Mouse (Mus musculus): ENCODE measurements around the gene Zfp512b. TPM values are rescaled to one million over a fixed set of nuclear protein-coding genes. Genes with fewer than 3 reads are reported as not detected.

The Zfp512b gene
- polyA plus RNA-seq, 1 experiment from 2014 or later: 30.8 TPM

GRCm38 (mm10) chr2:181548682-181549081 lies 43.9 kb downstream of the Zfp512b start:
- H3K4me2 ChIP-seq (replicated peaks; ENCODE audit: low read depth, low read length): no peak overlapping the region
- H3K36me3 ChIP-seq (ENCODE audit: control insufficient read depth, insufficient read depth, low read length): peaks cover 12% of the 10 kb centered on the region; the same call in 1 of the 2 replicates
- no peak for DNase-seq (ENCODE audit: low spot score)
- no peaks in the 10 kb centered on the region for H3K27me3 ChIP-seq (ENCODE audit: control insufficient read depth, insufficient read depth, low read length)
- no peak for ATAC-seq (ENCODE audit: low FRiP score)
- WGBS: 91% methylated on average over 5 of the region's 5 CpGs
- no peaks in the 10 kb centered on the region for H3K9me3 ChIP-seq (ENCODE audit: control insufficient read depth, low read length)
- no peak overlapping the region for H3K27ac ChIP-seq (ENCODE audit: low read depth, low read length)
- H3K4me3 ChIP-seq (ENCODE audit: low read depth, low read length): no peak overlapping the region
- no peak overlapping the region for H3K9ac ChIP-seq (ENCODE audit: low read depth, low read length)
- H3K4me1 ChIP-seq (replicated peaks; ENCODE audit: control insufficient read depth, insufficient read depth, low read length): no peaks in the 10 kb centered on the region

- Histone ChIP-seq H3K4me2 (replicated peaks; ENCODE audit: low read depth, low read length) (no peak overlapping the region), H3K9me3 (ENCODE audit: control insufficient read depth, low read length) (no peaks in the 10 kb centered on the region), H3K9ac (ENCODE audit: low read depth, low read length) (no peak overlapping the region), H3K4me3 (ENCODE audit: low read depth, low read length) (no peak overlapping the region), H3K27me3 (ENCODE audit: control insufficient read depth, insufficient read depth, low read length) (no peaks in the 10 kb centered on the region), H3K27ac (ENCODE audit: low read depth, low read length) (no peak overlapping the region), H3K4me1 (replicated peaks; ENCODE audit: control insufficient read depth, insufficient read depth, low read length) (no peaks in the 10 kb centered on the region), H3K36me3 (ENCODE audit: control insufficient read depth, insufficient read depth, low read length) (peaks cover 12% of the 10 kb centered on the region; the same call in 1 of the 2 replicates)
- DNase-seq (ENCODE audit: low spot score): no peak
- no peak for ATAC-seq (ENCODE audit: low FRiP score)
- WGBS: 72% methylated on average over 1 of the region's 1 CpGs
Measured at GRCm38 (mm10) chr2:181548227-181548626, 44.4 kb downstream of the Zfp512b start.

GRCm38 (mm10) chr2:181546142-181546541 lies 46.5 kb downstream of the Zfp512b start:
- no peak overlapping the region for H3K4me3 ChIP-seq (ENCODE audit: low read depth, low read length)
- no peak overlapping the region for H3K27ac ChIP-seq (ENCODE audit: low read depth, low read length)
- H3K9me3 ChIP-seq (ENCODE audit: control insufficient read depth, low read length): no peaks in the 10 kb centered on the region
- H3K27me3 ChIP-seq (ENCODE audit: control insufficient read depth, insufficient read depth, low read length): no peaks in the 10 kb centered on the region
- H3K9ac ChIP-seq (ENCODE audit: low read depth, low read length): no peak overlapping the region
- 91% methylated on average over 7 of the region's 7 CpGs for WGBS
- H3K4me1 ChIP-seq (replicated peaks; ENCODE audit: control insufficient read depth, insufficient read depth, low read length): no peaks in the 10 kb centered on the region
- ATAC-seq (ENCODE audit: low FRiP score) (no peak), DNase-seq (ENCODE audit: low spot score) (no peak)
- H3K36me3 ChIP-seq (ENCODE audit: control insufficient read depth, insufficient read depth, low read length): peaks cover 9% of the 10 kb centered on the region; the same call in 1 of the 2 replicates
- no peak overlapping the region for H3K4me2 ChIP-seq (replicated peaks; ENCODE audit: low read depth, low read length)

GRCm38 (mm10) chr2:181541761-181542380 lies 50.7 kb downstream of the Zfp512b start:
- no peak overlapping the region for H3K27ac ChIP-seq (ENCODE audit: low read depth, low read length)
- no peak for ATAC-seq (ENCODE audit: low FRiP score)
- 94% methylated on average over 6 of the region's 6 CpGs for WGBS

GRCm38 (mm10) chr2:181537444-181538047 lies 55.1 kb downstream of the Zfp512b start:
- DNase-seq (ENCODE audit: low spot score): peak; percentile 12

More at GRCm38 (mm10) chr2:181541761-181542380, 50.7 kb downstream of the Zfp512b start:
- Histone ChIP-seq H3K9me3 (ENCODE audit: control insufficient read depth, low read length) (no peaks in the 10 kb centered on the region), H3K4me3 (ENCODE audit: low read depth, low read length) (no peak overlapping the region), H3K27me3 (ENCODE audit: control insufficient read depth, insufficient read depth, low read length) (no peaks in the 10 kb centered on the region), H3K4me1 (replicated peaks; ENCODE audit: control insufficient read depth, insufficient read depth, low read length) (no peaks in the 10 kb centered on the region), H3K36me3 (ENCODE audit: control insufficient read depth, insufficient read depth, low read length) (no peaks in the 10 kb centered on the region), H3K4me2 (replicated peaks; ENCODE audit: low read depth, low read length) (no peak overlapping the region), H3K9ac (ENCODE audit: low read depth, low read length) (no peak overlapping the region)
- DNase-seq (ENCODE audit: low spot score): no peak

GRCm38 (mm10) chr2:181536410-181536809 lies 56.2 kb downstream of the Zfp512b start:
- Histone ChIP-seq H3K4me1 (replicated peaks; ENCODE audit: control insufficient read depth, insufficient read depth, low read length) (no peaks in the 10 kb centered on the region), H3K9me3 (ENCODE audit: control insufficient read depth, low read length) (no peaks in the 10 kb centered on the region), H3K4me3 (ENCODE audit: low read depth, low read length) (no peak overlapping the region), H3K9ac (ENCODE audit: low read depth, low read length) (no peak overlapping the region), H3K4me2 (replicated peaks; ENCODE audit: low read depth, low read length) (no peak overlapping the region), H3K36me3 (ENCODE audit: control insufficient read depth, insufficient read depth, low read length) (no peaks in the 10 kb centered on the region), H3K27me3 (ENCODE audit: control insufficient read depth, insufficient read depth, low read length) (no peaks in the 10 kb centered on the region), H3K27ac (ENCODE audit: low read depth, low read length) (no peak overlapping the region)
- ATAC-seq (ENCODE audit: low FRiP score) (no peak), DNase-seq (ENCODE audit: low spot score) (no peak)
- WGBS: 97% methylated on average over 2 of the region's 2 CpGs

More at GRCm38 (mm10) chr2:181537444-181538047, 55.1 kb downstream of the Zfp512b start:
- Histone ChIP-seq H3K4me2 (replicated peaks; ENCODE audit: low read depth, low read length) (no peak overlapping the region), H3K27ac (ENCODE audit: low read depth, low read length) (no peak overlapping the region), H3K9me3 (ENCODE audit: control insufficient read depth, low read length) (no peaks in the 10 kb centered on the region), H3K9ac (ENCODE audit: low read depth, low read length) (no peak overlapping the region), H3K4me1 (replicated peaks; ENCODE audit: control insufficient read depth, insufficient read depth, low read length) (no peaks in the 10 kb centered on the region), H3K4me3 (ENCODE audit: low read depth, low read length) (no peak overlapping the region), H3K36me3 (ENCODE audit: control insufficient read depth, insufficient read depth, low read length) (no peaks in the 10 kb centered on the region), H3K27me3 (ENCODE audit: control insufficient read depth, insufficient read depth, low read length) (no peaks in the 10 kb centered on the region)
- 0 out of 2 replicates have a peak, but pooled peaks have one; percentile 33 for ATAC-seq (ENCODE audit: low FRiP score)
- 88% methylated on average over 2 of the region's 2 CpGs for WGBS

- Histone ChIP-seq H3K36me3 (ENCODE audit: control insufficient read depth, insufficient read depth, low read length) (no peaks in the 10 kb centered on the region), H3K4me2 (replicated peaks; ENCODE audit: low read depth, low read length) (no peak overlapping the region), H3K4me3 (ENCODE audit: low read depth, low read length) (no peak overlapping the region), H3K4me1 (replicated peaks; ENCODE audit: control insufficient read depth, insufficient read depth, low read length) (no peaks in the 10 kb centered on the region), H3K9ac (ENCODE audit: low read depth, low read length) (no peak overlapping the region), H3K27ac (ENCODE audit: low read depth, low read length) (no peak overlapping the region), H3K27me3 (ENCODE audit: control insufficient read depth, insufficient read depth, low read length) (no peaks in the 10 kb centered on the region), H3K9me3 (ENCODE audit: control insufficient read depth, low read length) (no peaks in the 10 kb centered on the region)
- 96% methylated on average over 3 of the region's 3 CpGs for WGBS
- no peak for DNase-seq (ENCODE audit: low spot score)
- no peak for ATAC-seq (ENCODE audit: low FRiP score)
Measured at GRCm38 (mm10) chr2:181532589-181532988, 60.0 kb downstream of the Zfp512b start.
